In the genomic region with DNA sequence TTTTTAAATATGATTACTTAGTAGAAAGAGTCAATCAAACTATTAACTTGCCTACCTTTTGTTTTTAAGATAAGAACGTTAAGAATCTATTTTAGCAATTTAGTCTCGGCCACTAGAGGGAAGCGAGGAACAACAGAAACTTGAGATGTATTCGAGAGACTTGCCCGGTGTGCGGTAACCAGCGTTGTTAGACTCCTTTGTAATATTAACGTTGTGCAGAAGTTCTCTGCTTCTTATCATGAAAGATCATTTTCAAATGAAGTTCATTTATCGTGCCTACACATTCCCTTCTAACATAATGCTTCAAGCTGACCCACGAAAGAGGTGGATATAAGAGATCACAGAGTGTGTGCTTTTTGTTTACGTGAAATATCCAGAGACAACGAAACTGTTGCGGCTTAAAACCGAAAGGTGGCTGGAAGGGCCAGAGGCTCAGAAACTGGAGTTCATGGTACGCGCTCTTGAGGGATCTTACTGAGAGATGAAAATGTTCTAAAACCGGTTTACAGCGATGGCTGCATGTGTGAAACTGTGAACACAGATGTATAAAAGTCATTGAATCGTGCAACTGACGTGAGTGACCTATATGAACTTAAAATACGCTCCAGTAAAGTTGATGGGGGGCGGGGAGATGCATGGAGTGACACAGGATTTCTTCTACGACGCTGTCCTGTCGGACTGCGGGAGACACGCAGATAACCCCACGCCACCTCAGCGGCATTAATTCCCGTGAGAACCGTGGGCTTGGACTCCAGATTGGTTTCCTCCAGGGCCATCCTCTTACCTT, we compare ENCODE assay signal across 9 mouse cellular contexts. TPM values are rescaled to one million over a fixed set of nuclear protein-coding genes. Genes with fewer than 3 reads are reported as not detected.
DNase-seq lines count a peak whose midpoint lies in the region; ATAC-seq and TF ChIP-seq lines count a peak whose summit lies in the region.
"Had no signal": no experiment of that assay in that cellular context is flagged by ENCODE, and none has a peak within 500 bp of the region (broad histone marks: within the 10 kb centered on the region; RNA-seq: fewer than 3 reads in every experiment).

No protein-coding gene starts in this region.

- peak; percentile 64 for DNase-seq in CD4-positive helper T cell, adult 2 months (ENCODE audit: low read depth, low spot score)
- DNase-seq in ES-CJ7 (ENCODE audit: low read depth, low spot score): peak; percentile 64
- peak; percentile 69 for DNase-seq in hindbrain, embryonic 14.5 days (ENCODE audit: low spot score)
- peak in 1 of 3 experiments; percentile 58 for DNase-seq in liver, embryonic 14.5 days (ENCODE audit: low read depth in 3 of 3, low spot score in 3 of 3)
- DNase-seq in natural killer cell, adult 2 months (ENCODE audit: low spot score in 2 of 2): peak; percentile 15 to 18
- DNase-seq in gastrocnemius, postnatal 10 days: no peak
- DNase-seq in spleen, postnatal 14 days (ENCODE audit: low spot score in 2 of 2): no peak

- no peaks in the 10 kb centered on the region for H3K9me3 ChIP-seq in embryonic facial prominence, embryonic 15.5 days (replicated peaks)
- no peaks in the 10 kb centered on the region for H3K9me3 ChIP-seq in hindbrain, embryonic 14.5 days (ENCODE audit: control insufficient read depth, low read length)
- H3K9me3 ChIP-seq in liver, embryonic 14.5 days (ENCODE audit: control insufficient read depth, low read length): no peaks in the 10 kb centered on the region

- no peaks in the 10 kb centered on the region for H3K27me3 ChIP-seq in embryonic facial prominence, embryonic 15.5 days
- H3K27me3 ChIP-seq in hindbrain, embryonic 14.5 days (ENCODE audit: control insufficient read depth, insufficient read depth, low read length): no peaks in the 10 kb centered on the region
- no peaks in the 10 kb centered on the region for H3K27me3 ChIP-seq in liver, embryonic 14.5 days (ENCODE audit: control insufficient read depth, insufficient read depth, low read length)

- H3K4me3 ChIP-seq in embryonic facial prominence, embryonic 15.5 days (replicated peaks): peak overlapping the region; percentile 38
- H3K4me3 ChIP-seq in hindbrain, embryonic 14.5 days (replicated peaks; ENCODE audit: low read length): 0 out of 2 replicates have a peak overlapping the region, but pooled peaks have one; percentile 5
- H3K4me3 ChIP-seq in liver, embryonic 14.5 days (ENCODE audit: insufficient read depth in 1 of 2, low read depth in 2 of 2, low read length in 2 of 2): peak overlapping the region; percentile 50 to 53

- WGBS in embryonic facial prominence, embryonic 15.5 days: 34% methylated on average over 31 of the region's 31 CpGs
- WGBS in hindbrain, embryonic 14.5 days: 52% methylated on average over 31 of the region's 31 CpGs
- 31% methylated on average over 31 of the region's 31 CpGs for WGBS in liver, embryonic 14.5 days (ENCODE audit: insufficient replicate concordance)

- TF ChIP-seq CTCF in liver, embryonic 14.5 days (IDR thresholded peaks at IDR 0.05; ENCODE audit: low read depth): peak; percentile 52

- H3K9ac ChIP-seq in embryonic facial prominence, embryonic 15.5 days: no peak overlapping the region
- H3K9ac ChIP-seq in hindbrain, embryonic 14.5 days: 0 out of 2 replicates have a peak overlapping the region, but pooled peaks have one; percentile 5
- H3K9ac ChIP-seq in liver, embryonic 14.5 days (replicated peaks): peak overlapping the region; percentile 62

- peaks cover 6% of the 10 kb centered on the region; the same call in 1 of the 2 replicates for H3K4me1 ChIP-seq in embryonic facial prominence, embryonic 15.5 days
- no peaks in the 10 kb centered on the region for H3K4me1 ChIP-seq in hindbrain, embryonic 14.5 days (replicated peaks; ENCODE audit: control insufficient read depth, insufficient read depth, low read length)
- H3K4me1 ChIP-seq in liver, embryonic 14.5 days (replicated peaks; ENCODE audit: control insufficient read depth in 2 of 2, insufficient read depth in 2 of 2, low read length in 1 of 2): peaks cover 8 to 22% of the 10 kb centered on the region in 2 experiments

- no peak for ATAC-seq in embryonic facial prominence, embryonic 15.5 days (ENCODE audit: insufficient number of reproducible peaks, low FRiP score, low TSS enrichment, low read depth)
- ATAC-seq in hindbrain, embryonic 14.5 days (ENCODE audit: low FRiP score): no peak
- ATAC-seq in liver, embryonic 14.5 days (ENCODE audit: insufficient read depth): no peak

- no peaks in the 10 kb centered on the region for H3K36me3 ChIP-seq in embryonic facial prominence, embryonic 15.5 days
- no peaks in the 10 kb centered on the region for H3K36me3 ChIP-seq in hindbrain, embryonic 14.5 days (replicated peaks; ENCODE audit: control insufficient read depth, insufficient read depth)
- no peaks in the 10 kb centered on the region for H3K36me3 ChIP-seq in liver, embryonic 14.5 days (replicated peaks; ENCODE audit: control insufficient read depth, insufficient read depth, low read depth)

- 0 out of 2 replicates have a peak overlapping the region, but pooled peaks have one; percentile 35 for H3K27ac ChIP-seq in embryonic facial prominence, embryonic 15.5 days (replicated peaks)
- H3K27ac ChIP-seq in hindbrain, embryonic 14.5 days: no peak overlapping the region
- H3K27ac ChIP-seq in liver, embryonic 14.5 days: peak overlapping the region; percentile 58

- TF ChIP-seq EP300 in liver, embryonic 14.5 days (IDR thresholded peaks at IDR 0.05; ENCODE audit: low read depth): no peak

- H3K4me2 ChIP-seq in embryonic facial prominence, embryonic 15.5 days (replicated peaks): peak overlapping the region; percentile 46
- H3K4me2 ChIP-seq in hindbrain, embryonic 14.5 days (replicated peaks): peak overlapping the region; percentile 37
- peak overlapping the region; percentile 72 for H3K4me2 ChIP-seq in liver, embryonic 14.5 days (ENCODE audit: low read depth)

RNA-seq across cellular contexts. Expression of a gene that starts 18.5 kb away (rescaled TPM):
- polyA plus RNA-seq in embryonic facial prominence, embryonic 15.5 days (2015; fragmentation: Nextera tagmentation; extraction: Ambion mirVana): 4.8 and 5.7 TPM in 2 replicates
- 0.16 and 1.3 TPM in 2 replicates for polyA plus RNA-seq in hindbrain, embryonic 14.5 days (2014; fragmentation: Nextera tagmentation; extraction: Ambion mirVana)
- polyA plus RNA-seq in liver, embryonic 14.5 days (2012; rRNA removed): 0.25 and 0.48 TPM in 2 replicates
- 0.85 and 1.00 TPM in 2 replicates for polyA plus RNA-seq in liver, embryonic 14.5 days (2014; fragmentation: Nextera tagmentation; extraction: Ambion mirVana)
- total RNA-seq in gastrocnemius, postnatal 10 days (2021): under 1 TPM; 0.43 to 0.63 TPM
- total RNA-seq: left cerebral cortex, postnatal 25 days had no signal

RNA-seq across cellular contexts. Expression of a gene that starts 30.7 kb away (rescaled TPM):
- polyA plus RNA-seq in embryonic facial prominence, embryonic 15.5 days (2015; fragmentation: Nextera tagmentation; extraction: Ambion mirVana): 613 and 635 TPM in 2 replicates
- 769 and 914 TPM in 2 replicates for polyA plus RNA-seq in hindbrain, embryonic 14.5 days (2014; fragmentation: Nextera tagmentation; extraction: Ambion mirVana)
- 53.0 and 150 TPM in 2 replicates for polyA plus RNA-seq in liver, embryonic 14.5 days (2012; rRNA removed)
- polyA plus RNA-seq in liver, embryonic 14.5 days (2014; fragmentation: Nextera tagmentation; extraction: Ambion mirVana): 493 and 495 TPM in 2 replicates
- 100 to 1,000 TPM; 828 to 975 TPM for total RNA-seq in gastrocnemius, postnatal 10 days (2021)

RNA-seq across cellular contexts. Expression of a gene that starts 36.9 kb away (rescaled TPM):
- 40.6 and 41.4 TPM in 2 replicates for polyA plus RNA-seq in embryonic facial prominence, embryonic 15.5 days (2015; fragmentation: Nextera tagmentation; extraction: Ambion mirVana)
- polyA plus RNA-seq in hindbrain, embryonic 14.5 days (2014; fragmentation: Nextera tagmentation; extraction: Ambion mirVana): 35.7 and 38.8 TPM in 2 replicates
- polyA plus RNA-seq in liver, embryonic 14.5 days (2012; rRNA removed): 7.3 and 12.9 TPM in 2 replicates
- 13.3 and 17.3 TPM in 2 replicates for polyA plus RNA-seq in liver, embryonic 14.5 days (2014; fragmentation: Nextera tagmentation; extraction: Ambion mirVana)
- 10 to 100 TPM; 48.1 to 52.6 TPM for total RNA-seq in gastrocnemius, postnatal 10 days (2021)

RNA-seq across cellular contexts. Expression of a gene that starts 37.6 kb away (rescaled TPM):
- 60.8 and 71.0 TPM in 2 replicates for polyA plus RNA-seq in embryonic facial prominence, embryonic 15.5 days (2015; fragmentation: Nextera tagmentation; extraction: Ambion mirVana)
- 29.0 and 35.0 TPM in 2 replicates for polyA plus RNA-seq in hindbrain, embryonic 14.5 days (2014; fragmentation: Nextera tagmentation; extraction: Ambion mirVana)
- polyA plus RNA-seq in liver, embryonic 14.5 days (2012; rRNA removed): 14.8 and 20.7 TPM in 2 replicates
- 14.7 and 18.9 TPM in 2 replicates for polyA plus RNA-seq in liver, embryonic 14.5 days (2014; fragmentation: Nextera tagmentation; extraction: Ambion mirVana)
- 10 to 100 TPM; 50.9 to 58.2 TPM for total RNA-seq in gastrocnemius, postnatal 10 days (2021)

Comparison
In these comparisons a context has a peak if more than half of its experiments do, and no peak if none do; other contexts are left out.
1. DNase-seq: peak in CD4-positive helper T cell, adult 2 months (single experiment), ES-CJ7 (single experiment), hindbrain, embryonic 14.5 days (single experiment) and natural killer cell, adult 2 months (2 of 2); none in gastrocnemius, postnatal 10 days (single experiment) and spleen, postnatal 14 days (0 of 2).
2. Peak in every context shown above with its lines, with median percentiles within 50 percentile points of each other: H3K4me2 ChIP-seq and H3K4me3 ChIP-seq.